Mouse (Mus musculus) myocyte (in vitro differentiated cells): Measurements from ENCODE around the gene C1rb.

Experiments used
- CEBPB ChIP-seq: IDR thresholded peaks from 2 replicates; pipeline ENCODE4 v1.6.1; 2011; ENCODE audit warnings: mild to moderate bottlenecking, moderate library complexity; ENCODE audit not compliant: poor library complexity, insufficient read depth, severe bottlenecking
- E2F4 ChIP-seq: IDR thresholded peaks from one replicate; pipeline ENCODE4 v1.6.1; 2011; ENCODE audit warnings: mild to moderate bottlenecking, control low read depth, moderate library complexity; ENCODE audit not compliant: insufficient read depth
- MAX ChIP-seq: IDR thresholded peaks from one replicate; pipeline ENCODE4 v1.6.1; 2011; ENCODE audit warnings: low read depth, mild to moderate bottlenecking, control low read depth
- MYOD1 ChIP-seq, 3 experiments: IDR thresholded peaks; one replicate each; pipeline ENCODE4 v1.6.1; 2011; ENCODE audit warnings: control low read depth in 2 of 3, low read depth in 2 of 3, mild to moderate bottlenecking in 2 of 3, moderate library complexity in 1 of 3; ENCODE audit not compliant: insufficient read length in 2 of 3, control insufficient read depth in 1 of 3
- MYOG ChIP-seq, 3 experiments: IDR thresholded peaks; one replicate each; pipeline ENCODE4 v1.6.1; 2011; ENCODE audit warnings: control low read depth in 2 of 3, low read depth in 2 of 3, mild to moderate bottlenecking in 2 of 3; ENCODE audit not compliant: insufficient read length in 2 of 3, control insufficient read depth in 1 of 3, insufficient read depth in 1 of 3
- POLR2A ChIP-seq: IDR thresholded peaks from one replicate; pipeline ENCODE4 v1.6.1; 2011; ENCODE audit warnings: low read depth, mild to moderate bottlenecking, control low read depth, moderate library complexity; ENCODE audit not compliant: insufficient read length
- POLR2AphosphoS2 ChIP-seq: IDR thresholded peaks from one replicate; pipeline ENCODE4 v1.6.1; 2011; ENCODE audit warnings: low read depth, control low read depth; ENCODE audit not compliant: insufficient read length
- REST ChIP-seq: IDR thresholded peaks from one replicate; pipeline ENCODE4 v1.6.1; 2011; ENCODE audit warnings: mild to moderate bottlenecking, control low read depth, moderate library complexity; ENCODE audit not compliant: insufficient read depth, insufficient read length
- SRF ChIP-seq: IDR thresholded peaks from one replicate; pipeline ENCODE4 v1.6.1; 2011; ENCODE audit warnings: low read depth; ENCODE audit not compliant: control insufficient read depth, insufficient read length
- TCF12 ChIP-seq: IDR thresholded peaks from one replicate; pipeline ENCODE4 v1.6.1; 2011; ENCODE audit warnings: mild to moderate bottlenecking, control low read depth; ENCODE audit not compliant: poor library complexity, insufficient read depth, severe bottlenecking
- USF1 ChIP-seq: IDR thresholded peaks from one replicate; pipeline ENCODE4 v1.6.1; 2011; ENCODE audit warnings: low read depth, mild to moderate bottlenecking, control low read depth, moderate library complexity

DNA sequence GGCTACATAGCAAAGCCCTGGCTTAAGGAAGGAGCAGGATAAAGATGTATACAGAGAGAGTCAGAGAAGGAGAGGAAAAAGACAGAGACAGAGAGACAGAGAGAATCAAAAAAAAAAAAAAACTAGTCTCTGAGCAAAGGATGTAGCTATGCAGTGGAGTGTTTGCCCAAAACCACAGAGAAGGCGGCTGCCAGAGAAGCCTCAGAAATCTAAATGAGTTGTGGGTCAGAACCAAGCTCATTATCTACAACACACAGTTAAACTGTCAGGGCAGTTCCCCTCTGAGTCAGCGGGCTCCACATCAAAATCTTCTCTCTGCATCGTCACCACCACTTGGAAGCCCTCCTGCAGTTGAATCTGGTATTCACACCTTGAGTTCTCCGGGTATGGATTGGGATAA, 60.7 kb downstream of the C1rb start:
- no peak for TF ChIP-seq MAX
- no peak for TF ChIP-seq POLR2A
- no peak for TF ChIP-seq MYOD1 (IDR thresholded peaks at IDR 0.05; ENCODE audit: control insufficient read depth in 1 of 3, insufficient read length in 2 of 3, low read depth in 2 of 3)
- no peak for TF ChIP-seq TCF12
- TF ChIP-seq CEBPB, result no peak
- no peak for TF ChIP-seq POLR2AphosphoS2
- TF ChIP-seq E2F4, result no peak
- TF ChIP-seq REST, result no peak
- TF ChIP-seq MYOG (IDR thresholded peaks at IDR 0.05; ENCODE audit: control insufficient read depth in 1 of 3, insufficient read depth in 1 of 3, insufficient read length in 2 of 3, low read depth in 2 of 3), result no peak
- no peak for TF ChIP-seq USF1
- TF ChIP-seq SRF, result no peak
